Mouse (Mus musculus) heart, embryonic 14.5 days (tissue): ENCODE data around the gene C1qtnf2. TPM values are rescaled to one million over a fixed set of nuclear protein-coding genes. Genes with fewer than 3 reads are reported as not detected.

Experiments used
- ATAC-seq: fragments of 200-750 bp; cut with Nextera tagmentation; 2 replicates; pipeline ENCODE4 v1.8.0; 2017; ENCODE audit warnings: low read depth, moderate TSS enrichment; ENCODE audit not compliant: insufficient number of reproducible peaks, insufficient read depth, low FRiP score
- H3K27ac ChIP-seq, 2 experiments: fragments of 200-500 bp in 1 of 2; fragments of 300-500 bp in 1 of 2; sonication (generic) in 1 of 2; replicated peaks in 1 of 2; 2 replicates each; pipeline ENCODE4 v1.5.1; 2012 to 2014; ENCODE audit warnings: low read depth in 2 of 2, low read length in 2 of 2, control low read depth in 1 of 2, mild to moderate bottlenecking in 1 of 2, mixed read lengths in 1 of 2; ENCODE audit not compliant: control insufficient read depth in 1 of 2, insufficient read depth in 1 of 2
- H3K27me3 ChIP-seq: fragments of 300-500 bp; sonication (generic); 2 replicates; pipeline ENCODE4 v1.6.1; 2014; ENCODE audit warnings: mild to moderate bottlenecking, low read length, control low read depth; ENCODE audit not compliant: control insufficient read depth, insufficient read depth
- H3K36me3 ChIP-seq: fragments of 300-500 bp; sonication (generic); 2 replicates; pipeline ENCODE4 v1.6.1; 2014; ENCODE audit warnings: mild to moderate bottlenecking, control low read depth, low read length, mixed read lengths; ENCODE audit not compliant: control insufficient read depth, insufficient read depth
- H3K4me1 ChIP-seq, 2 experiments: fragments of 200-500 bp in 1 of 2; fragments of 300-500 bp in 1 of 2; sonication (generic) in 1 of 2; 2 replicates each; pipeline ENCODE4 v1.6.1; 2012 to 2014; ENCODE audit warnings: low read length in 2 of 2, control low read depth in 1 of 2, mixed read lengths in 1 of 2; ENCODE audit not compliant: control insufficient read depth in 2 of 2, insufficient read depth in 2 of 2
- H3K4me2 ChIP-seq: fragments of 300-500 bp; sonication (generic); 2 replicates; pipeline ENCODE4 v1.6.1; 2014; ENCODE audit warnings: mild to moderate bottlenecking, low read length
- H3K4me3 ChIP-seq, 2 experiments: fragments of 200-500 bp in 1 of 2; fragments of 300-500 bp in 1 of 2; sonication (generic) in 1 of 2; 2 replicates each; pipeline ENCODE4 v1.5.1; 2012 to 2014; ENCODE audit warnings: low read length in 2 of 2, mild to moderate bottlenecking in 2 of 2, control low read depth in 1 of 2, low read depth in 1 of 2, moderate library complexity in 1 of 2; ENCODE audit not compliant: control insufficient read depth in 1 of 2, insufficient read depth in 1 of 2
- H3K9ac ChIP-seq: fragments of 300-500 bp; sonication (generic); 2 replicates; pipeline ENCODE4 v1.6.1; 2014; ENCODE audit warnings: mild to moderate bottlenecking, low read length
- H3K9me3 ChIP-seq: fragments of 300-500 bp; sonication (generic); 2 replicates; pipeline ENCODE4 v1.6.1; 2016; ENCODE audit warnings: low read length, control low read depth; ENCODE audit not compliant: control insufficient read depth
- WGBS: fragments of 180-500 bp; shearing (Covaris S2); extraction: QIAGEN DNeasy Blood & Tissue Kit; methylation state at CpG from one replicate; pipeline ENCODE4 v1.1.7; 2014; 5-methylcytosine and 5-hydroxymethylcytosine counted together
- polyA plus RNA-seq: library from polyadenylated mRNA; unstranded; fragments of >200 nt; fragmentation: Nextera tagmentation; extraction: Ambion mirVana; gene quantifications from 2 replicates; pipeline ENCODE4 v1.2.1, GENCODE M21; 2014

C1qtnf2 gene
- polyA plus RNA-seq, 1 experiment from 2014 or later = 5.3 TPM

DNA sequence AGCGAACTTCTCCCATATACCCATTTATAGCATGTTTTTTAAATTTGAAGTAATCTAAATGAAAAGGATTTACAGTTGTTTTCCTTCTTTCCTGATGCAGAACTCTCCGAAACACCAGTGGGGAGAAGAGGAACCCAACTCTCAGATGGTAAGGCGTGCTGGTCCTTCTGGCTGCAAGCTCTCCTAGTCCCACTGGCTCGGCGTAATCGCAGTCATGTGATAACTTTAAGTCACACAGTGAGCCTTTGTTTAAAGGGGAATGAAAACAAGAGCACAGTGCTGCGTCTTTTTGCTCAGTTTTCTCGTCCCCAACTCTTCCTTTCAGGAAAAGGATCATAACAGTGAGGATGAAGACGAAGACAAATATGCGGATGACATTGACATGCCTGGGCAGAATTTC, 33.0 kb upstream of the C1qtnf2 start:
- Histone ChIP-seq H3K9ac (no peak overlapping the region), H3K27me3 (no peaks in the 10 kb centered on the region), H3K4me3 (no peak overlapping the region), H3K9me3 (no peaks in the 10 kb centered on the region), H3K36me3 (peaks cover 90% of the 10 kb centered on the region), H3K27ac (no peak overlapping the region), H3K4me2 (no peak overlapping the region), H3K4me1 (no peaks in the 10 kb centered on the region)
- no peak for ATAC-seq
- 92% methylated on average over 10 of the region's 10 CpGs for WGBS

DNA sequence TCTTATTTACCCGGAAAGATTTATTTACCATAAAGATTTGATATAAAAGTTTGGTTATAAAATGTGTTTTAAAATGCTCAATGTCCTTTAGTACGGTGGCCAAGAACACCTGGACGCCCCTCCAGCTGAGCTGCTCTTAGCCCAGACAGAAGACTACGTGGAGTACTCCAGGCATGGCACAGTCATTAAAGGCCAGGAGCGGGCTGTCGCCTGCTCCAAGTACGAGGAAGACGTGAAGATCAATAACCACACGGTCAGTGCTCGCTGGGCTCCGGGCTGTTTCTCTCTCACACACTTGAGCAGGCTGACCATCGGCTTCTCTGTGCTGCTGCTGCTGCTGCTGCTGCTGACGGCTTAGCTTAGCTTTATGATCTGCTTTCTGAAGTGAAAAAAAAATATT, 30.9 kb upstream of the C1qtnf2 start:
- Histone ChIP-seq H3K4me2 (no peak overlapping the region), H3K4me1 (no peaks in the 10 kb centered on the region), H3K36me3 (peaks cover 97% of the 10 kb centered on the region), H3K27me3 (no peaks in the 10 kb centered on the region), H3K4me3 (no peak overlapping the region), H3K9ac (no peak overlapping the region), H3K9me3 (no peaks in the 10 kb centered on the region), H3K27ac (no peak overlapping the region)
- 94% methylated on average over 13 of the region's 13 CpGs for WGBS
- no peak for ATAC-seq

GRCm38 (mm10) chr11:43449916-43450315, 24.2 kb upstream of the C1qtnf2 start:
- no peaks in the 10 kb centered on the region for H3K4me1 ChIP-seq
- ATAC-seq = no peak
- 72% methylated on average over 2 of the region's 2 CpGs for WGBS
- H3K4me2 ChIP-seq = no peak overlapping the region
- H3K4me3 ChIP-seq = no peak overlapping the region
- no peaks in the 10 kb centered on the region for H3K9me3 ChIP-seq
- H3K27ac ChIP-seq = no peak overlapping the region
- no peaks in the 10 kb centered on the region for H3K27me3 ChIP-seq
- H3K9ac ChIP-seq = no peak overlapping the region
- peaks cover 29% of the 10 kb centered on the region for H3K36me3 ChIP-seq

DNA sequence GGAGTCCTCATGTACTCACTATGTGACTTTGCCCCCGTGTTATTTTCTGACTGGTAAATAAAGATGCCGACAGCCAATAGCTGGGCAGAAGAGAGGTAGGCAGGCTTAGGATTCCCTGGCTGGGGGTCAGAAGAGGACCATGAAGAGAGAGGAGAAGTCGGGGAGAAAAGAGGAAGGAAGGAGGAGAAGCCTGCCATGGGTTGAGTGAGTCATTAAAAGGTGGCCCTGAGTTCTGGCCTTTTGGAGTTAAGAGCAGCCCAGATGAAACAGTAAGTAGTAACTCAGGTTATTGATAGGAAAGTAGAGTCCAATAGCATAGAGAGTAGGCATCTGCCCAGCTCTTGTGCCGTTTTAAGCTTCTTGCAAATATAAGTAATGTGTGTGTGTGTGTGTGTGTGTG, 22.8 kb upstream of the C1qtnf2 start:
- Histone ChIP-seq H3K4me2 (no peak overlapping the region), H3K9me3 (no peaks in the 10 kb centered on the region), H3K4me1 (no peaks in the 10 kb centered on the region), H3K27ac (no peak overlapping the region), H3K27me3 (no peaks in the 10 kb centered on the region), H3K4me3 (no peak overlapping the region), H3K9ac (no peak overlapping the region), H3K36me3 (peaks cover 15% of the 10 kb centered on the region)
- no peak for ATAC-seq
- 66% methylated on average over 4 of the region's 4 CpGs for WGBS

- no peaks in the 10 kb centered on the region for H3K27me3 ChIP-seq
- no peak overlapping the region for H3K4me3 ChIP-seq
- no peak overlapping the region for H3K27ac ChIP-seq
- no peak overlapping the region for H3K9ac ChIP-seq
- peaks cover 6% of the 10 kb centered on the region for H3K36me3 ChIP-seq
- H3K4me1 ChIP-seq = no peaks in the 10 kb centered on the region
- H3K9me3 ChIP-seq = no peaks in the 10 kb centered on the region
- 56% methylated on average over 2 of the region's 2 CpGs for WGBS
- no peak for ATAC-seq
- H3K4me2 ChIP-seq = no peak overlapping the region
These were observed 21.8 kb upstream of the C1qtnf2 start for GRCm38 (mm10) chr11:43452266-43452665.

DNA sequence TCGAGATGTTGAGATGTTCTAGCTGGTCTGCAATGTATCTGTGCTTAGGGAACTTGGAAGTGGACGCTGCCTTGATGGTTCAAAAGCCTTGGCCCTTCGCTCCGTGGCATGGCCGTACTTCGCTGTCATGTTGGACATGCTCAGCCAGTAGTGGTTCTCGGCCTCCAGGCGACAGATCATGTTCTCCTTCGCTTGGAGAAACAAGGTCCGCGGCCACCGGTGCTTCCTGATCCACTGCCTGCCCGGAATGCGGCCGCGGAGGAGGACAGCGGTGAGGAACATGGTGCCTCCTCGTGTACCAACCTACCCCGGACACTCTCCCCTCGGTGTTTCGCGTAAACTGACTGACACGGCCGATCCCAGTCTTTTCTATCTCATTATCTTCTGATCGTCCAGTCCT, 10.9 kb upstream of the C1qtnf2 start:
- no peak for ATAC-seq
- H3K36me3 ChIP-seq = no peaks in the 10 kb centered on the region
- H3K9ac ChIP-seq = no peak overlapping the region
- no peaks in the 10 kb centered on the region for H3K27me3 ChIP-seq
- H3K9me3 ChIP-seq = no peaks in the 10 kb centered on the region
- WGBS = 89% methylated on average over 25 of the region's 25 CpGs
- no peak overlapping the region for H3K27ac ChIP-seq
- no peaks in the 10 kb centered on the region for H3K4me1 ChIP-seq
- no peak overlapping the region for H3K4me3 ChIP-seq
- H3K4me2 ChIP-seq = no peak overlapping the region

GRCm38 (mm10) chr11:43470118-43470517, 4.0 kb upstream of the C1qtnf2 start:
- Histone ChIP-seq H3K9me3 (no peaks in the 10 kb centered on the region), H3K9ac (no peak overlapping the region), H3K4me1 (peaks cover 8 to 10% of the 10 kb centered on the region in 2 experiments), H3K4me2 (no peak overlapping the region), H3K27ac (peak overlapping the region; percentile 49 to 70), H3K36me3 (no peaks in the 10 kb centered on the region), H3K4me3 (no peak overlapping the region), H3K27me3 (no peaks in the 10 kb centered on the region)
- ATAC-seq = no peak
- WGBS = 27% methylated on average over 5 of the region's 5 CpGs
